ENCODE assay signal across 9 mouse cellular contexts in genomic region chr11:54155864-54156263, GRCm38 (mm10). TPM values are rescaled to one million over a fixed set of nuclear protein-coding genes. Genes with fewer than 3 reads are reported as not detected.
DNase-seq lines count a peak whose midpoint lies in the region; ATAC-seq and TF ChIP-seq lines count a peak whose summit lies in the region.
"Had no signal": no experiment of that assay in that cellular context is flagged by ENCODE, and none has a peak within 500 bp of the region (broad histone marks: within the 10 kb centered on the region; RNA-seq: fewer than 3 reads in every experiment).

No protein-coding gene starts in this region.

- H3K27me3 ChIP-seq in kidney, adult 2 months (replicated peaks; ENCODE audit: control insufficient read depth, insufficient read depth, low read length) = no peaks in the 10 kb centered on the region
- no peaks in the 10 kb centered on the region for H3K27me3 ChIP-seq in liver, embryonic 16.5 days (ENCODE audit: control insufficient read depth, insufficient read depth, low read depth, low read length)
- H3K27me3 ChIP-seq: limb, embryonic 15.5 days had no signal

- no peaks in the 10 kb centered on the region for H3K9me3 ChIP-seq in liver, embryonic 16.5 days (replicated peaks; ENCODE audit: control insufficient read depth, low read length)
- H3K9me3 ChIP-seq: limb, embryonic 15.5 days had no signal

- H3K4me1 ChIP-seq in kidney, adult 2 months (ENCODE audit: control insufficient read depth, insufficient read depth, low read length) = no peaks in the 10 kb centered on the region
- H3K4me1 ChIP-seq in liver, embryonic 16.5 days (ENCODE audit: control insufficient read depth, low read depth, low read length) = no peaks in the 10 kb centered on the region
- H3K4me1 ChIP-seq: limb, embryonic 15.5 days had no signal

- no peak overlapping the region for H3K27ac ChIP-seq in kidney, adult 2 months (ENCODE audit: insufficient read depth, low read depth, low read length)
- peak overlapping the region; percentile 49; the same call in 1 of the 2 replicates for H3K27ac ChIP-seq in liver, embryonic 16.5 days (ENCODE audit: low read length)
- H3K27ac ChIP-seq: limb, embryonic 15.5 days had no signal

- no peak overlapping the region for H3K4me3 ChIP-seq in kidney, adult 2 months (ENCODE audit: insufficient read depth, low read depth, low read length)
- H3K4me3 ChIP-seq in liver, embryonic 16.5 days (ENCODE audit: low read depth, low read length) = no peak overlapping the region
- H3K4me3 ChIP-seq: limb, embryonic 15.5 days had no signal

- peak; percentile 9 for DNase-seq in urinary bladder, postnatal 14 days (ENCODE audit: low spot score)
- no peak for DNase-seq in urinary bladder, postnatal 25 days (ENCODE audit: low spot score)
- peak; percentile 50 for DNase-seq in c-Kit-positive CD71-negative TER-119-negative erythroid progenitor cells, embryonic 14.5 days (ENCODE audit: low read depth)
- peak; percentile 73 for DNase-seq in kidney, adult 2 months
- peak; percentile 38 for DNase-seq in right cerebral cortex, postnatal 25 days
- no peak for DNase-seq in embryo, embryonic 9.5 days (ENCODE audit: extremely low spot score)
- DNase-seq in gastrocnemius, postnatal 36 days = no peak

- TF ChIP-seq POLR2A in kidney, adult 2 months (IDR thresholded peaks at IDR 0.05; ENCODE audit: low read depth, low read length) = no peak

- H3K36me3 ChIP-seq in kidney, adult 2 months (ENCODE audit: control insufficient read depth, insufficient read depth, low read length) = no peaks in the 10 kb centered on the region
- H3K36me3 ChIP-seq in liver, embryonic 16.5 days (ENCODE audit: control insufficient read depth, insufficient read depth) = no peaks in the 10 kb centered on the region
- H3K36me3 ChIP-seq: limb, embryonic 15.5 days had no signal

- no peak overlapping the region for H3K9ac ChIP-seq in liver, embryonic 16.5 days (ENCODE audit: low read depth, low read length)
- H3K9ac ChIP-seq: limb, embryonic 15.5 days had no signal

- no peak overlapping the region for H3K4me2 ChIP-seq in liver, embryonic 16.5 days (ENCODE audit: low read depth, low read length)
- H3K4me2 ChIP-seq: limb, embryonic 15.5 days had no signal

- 0 out of 2 replicates have a peak, but pooled peaks have one; percentile 24 for ATAC-seq in liver, embryonic 16.5 days (ENCODE audit: low read depth)

- 78% methylated on average over 6 of the region's 6 CpGs for WGBS in kidney, adult 2 months
- 13% methylated on average over 6 of the region's 6 CpGs for WGBS in liver, embryonic 16.5 days (ENCODE audit: insufficient replicate concordance)

- TF ChIP-seq CTCF in kidney, adult 2 months (conservative IDR thresholded peaks at IDR 0.05; ENCODE audit: insufficient read depth, insufficient read length, low read depth, low read length) = no peak

- intact Hi-C loops in gastrocnemius, postnatal 36 days (cut with DNase I) = no loop called here

RNA-seq across cellular contexts. Expression of gene P4ha2, which starts 56.0 kb away (rescaled TPM):
- polyA plus RNA-seq in kidney, adult 2 months (2012; rRNA removed) = 17.9 and 23.4 TPM in 2 replicates
- 8.0 TPM in 2 replicates for polyA plus RNA-seq in liver, embryonic 16.5 days (2015; fragmentation: Nextera tagmentation; extraction: Ambion mirVana)
- total RNA-seq in gastrocnemius, postnatal 36 days (2021) = 10 to 100 TPM; 23.3 to 31.7 TPM

Comparison
In these comparisons a context has a peak if more than half of its experiments do, and no peak if none do; other contexts are left out.
1. DNase-seq: peak in urinary bladder, postnatal 14 days (single experiment), c-Kit-positive CD71-negative TER-119-negative erythroid progenitor cells, embryonic 14.5 days (single experiment), kidney, adult 2 months (single experiment) and right cerebral cortex, postnatal 25 days (single experiment); none in urinary bladder, postnatal 25 days (single experiment), embryo, embryonic 9.5 days (single experiment) and gastrocnemius, postnatal 36 days (0 of 2).